Mouse (Mus musculus) cortical plate, adult 2 months (tissue): ENCODE measurements around the gene Slc11a2.

ENCODE experiments used
- CTCF ChIP-seq: fragments of 200-500 bp; IDR thresholded peaks from 2 replicates; pipeline ENCODE4 v1.5.1; 2011; ENCODE audit warnings: mild to moderate bottlenecking, control low read depth, low read length; ENCODE audit not compliant: insufficient read depth; ENCODE audit errors: extremely low read depth
- POLR2A ChIP-seq: fragments of 200-500 bp; IDR thresholded peaks from 2 replicates; pipeline ENCODE4 v1.6.1; 2011; ENCODE audit warnings: mild to moderate bottlenecking, low read length, control low read depth; ENCODE audit not compliant: insufficient read depth; ENCODE audit errors: extremely low read depth

DNA sequence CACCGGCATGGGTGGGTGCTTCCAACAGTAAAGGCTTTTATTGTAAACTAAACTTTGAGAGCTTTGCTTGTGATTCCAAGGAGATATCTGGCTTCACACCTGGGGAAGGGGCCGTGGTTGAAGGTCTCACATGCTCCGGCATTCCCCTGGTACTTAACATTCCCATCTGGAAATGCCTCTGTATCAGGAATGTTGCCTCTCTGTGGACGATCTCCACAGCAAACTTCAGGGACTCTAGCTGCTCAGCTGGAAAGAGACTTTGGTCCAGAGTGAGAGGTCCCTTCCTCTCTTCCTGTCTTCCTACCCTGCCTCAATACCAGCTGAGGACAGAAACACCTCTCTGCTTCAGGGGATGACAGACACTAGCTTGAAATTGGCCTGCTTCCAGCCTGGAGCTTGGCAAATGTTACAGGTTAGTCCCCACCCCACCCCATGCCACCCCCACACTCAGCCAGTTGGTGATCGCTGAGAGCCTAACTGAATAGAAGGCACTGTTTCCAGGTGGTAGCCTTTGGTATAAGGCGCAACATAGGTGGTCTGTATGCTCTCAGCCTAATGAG lies 73.3 kb downstream of the Slc11a2 start:
- TF ChIP-seq CTCF (no peak), POLR2A (no peak)
